Mouse (Mus musculus): ENCODE measurements around the gene Esd. TPM values are rescaled to one million over a fixed set of nuclear protein-coding genes. Genes with fewer than 3 reads are reported as not detected.
A peak's percentile ranks its signal among the peaks of the same experiment; 100 is the strongest.

The Esd gene
- total RNA-seq (2021), result 10 to 100 TPM; 79.2 to 96.8 TPM

- intact Hi-C loops (cut with DNase I), result no loop called here
- peak; percentile 82 to 85 for DNase-seq (ENCODE audit: low spot score in 2 of 2)
Observed at GRCm38 (mm10) chr14:74732079-74732783, at the start of gene Esd. Gene Esd, plus strand, starts transcription at chr14:74732297.

- intact Hi-C loops (cut with DNase I), result no loop called here
- DNase-seq (ENCODE audit: low spot score in 2 of 2), result no peak
Observed at GRCm38 (mm10) chr14:74684298-74684978, 47.7 kb upstream of the Esd start.

- intact Hi-C loops (cut with DNase I), result no loop called here
- DNase-seq (ENCODE audit: low spot score in 2 of 2), result no peak
Observed at GRCm38 (mm10) chr14:74691963-74692362, 40.1 kb upstream of the Esd start.

GRCm38 (mm10) chr14:74696766-74697165, 35.3 kb upstream of the Esd start:
- no peak for DNase-seq (ENCODE audit: low spot score in 2 of 2)
- intact Hi-C loops (cut with DNase I), result no loop called here

GRCm38 (mm10) chr14:74697432-74697831, 34.7 kb upstream of the Esd start:
- no peak for DNase-seq (ENCODE audit: low spot score in 2 of 2)
- intact Hi-C loops (cut with DNase I), result no loop called here

GRCm38 (mm10) chr14:74699241-74699640, 32.9 kb upstream of the Esd start:
- intact Hi-C loops (cut with DNase I), result no loop called here

GRCm38 (mm10) chr14:74703930-74704329, 28.2 kb upstream of the Esd start:
- intact Hi-C loops (cut with DNase I), result loop anchor here (10.0 kb wide), 1 partner anchor 999 kb away; no protein-coding TSS in a partner anchor

More at GRCm38 (mm10) chr14:74699241-74699640, 32.9 kb upstream of the Esd start:
- DNase-seq (ENCODE audit: low spot score in 2 of 2), result no peak

GRCm38 (mm10) chr14:74709054-74709453, 23.0 kb upstream of the Esd start:
- no peak for DNase-seq (ENCODE audit: low spot score in 2 of 2)

More at GRCm38 (mm10) chr14:74703930-74704329, 28.2 kb upstream of the Esd start:
- DNase-seq (ENCODE audit: low spot score in 2 of 2), result no peak

GRCm38 (mm10) chr14:74723541-74723940, 8.6 kb upstream of the Esd start:
- intact Hi-C loops (cut with DNase I), result no loop called here
- no peak for DNase-seq (ENCODE audit: low spot score in 2 of 2)

More at GRCm38 (mm10) chr14:74709054-74709453, 23.0 kb upstream of the Esd start:
- intact Hi-C loops (cut with DNase I), result loop anchor here (5.0 to 10.0 kb wide), 2 partner anchors 937 to 1004 kb away; no protein-coding TSS in a partner anchor

- intact Hi-C loops (cut with DNase I), result no loop called here
- DNase-seq (ENCODE audit: low spot score in 2 of 2), result no peak
Observed at GRCm38 (mm10) chr14:74731221-74732078, 647 bp upstream of the Esd start.

- intact Hi-C loops (cut with DNase I), result no loop called here
Observed at GRCm38 (mm10) chr14:74733397-74733796, 1.3 kb downstream of the Esd start.

GRCm38 (mm10) chr14:74735471-74735870, 3.4 kb downstream of the Esd start:
- DNase-seq (ENCODE audit: low spot score in 2 of 2), result no peak
- intact Hi-C loops (cut with DNase I), result no loop called here

More at GRCm38 (mm10) chr14:74733397-74733796, 1.3 kb downstream of the Esd start:
- DNase-seq (ENCODE audit: low spot score in 2 of 2), result no peak

- intact Hi-C loops (cut with DNase I), result no loop called here
- DNase-seq (ENCODE audit: low spot score in 2 of 2), result no peak
Observed at GRCm38 (mm10) chr14:74736850-74737249, 4.8 kb downstream of the Esd start.

GRCm38 (mm10) chr14:74764191-74764918, 32.3 kb downstream of the Esd start:
- DNase-seq (ENCODE audit: low spot score in 2 of 2), result peak; percentile 49 to 64
- intact Hi-C loops (cut with DNase I), result loop anchor here (1.0 to 2.0 kb wide), 2 partner anchors 184 to 226 kb away; no protein-coding TSS in a partner anchor

- intact Hi-C loops (cut with DNase I), result no loop called here
- no peak for DNase-seq (ENCODE audit: low spot score in 2 of 2)
Observed at GRCm38 (mm10) chr14:74767892-74768291, 35.8 kb downstream of the Esd start.

- intact Hi-C loops (cut with DNase I), result no loop called here
- DNase-seq (ENCODE audit: low spot score in 2 of 2), result no peak
Observed at GRCm38 (mm10) chr14:74774046-74774619, 42.0 kb downstream of the Esd start.

GRCm38 (mm10) chr14:74784243-74784934, 52.3 kb downstream of the Esd start:
- intact Hi-C loops (cut with DNase I), result no loop called here
- no peak for DNase-seq (ENCODE audit: low spot score in 2 of 2)

GRCm38 (mm10) chr14:74787717-74788116, 55.6 kb downstream of the Esd start:
- DNase-seq (ENCODE audit: low spot score in 2 of 2), result no peak
- intact Hi-C loops (cut with DNase I), result no loop called here

Measured in left cerebral cortex, postnatal 36 days (tissue).